Mouse (Mus musculus): ENCODE measurements around the gene Timm8a2. TPM values are rescaled to one million over a fixed set of nuclear protein-coding genes. Genes with fewer than 3 reads are reported as not detected.

Timm8a2 gene
- polyA plus RNA-seq, 1 experiment from 2014 or later = not detected

- no peaks in the 10 kb centered on the region for H3K9me3 ChIP-seq (ENCODE audit: control insufficient read depth, low read length)
- H3K27ac ChIP-seq = no peak overlapping the region
- H3K9ac ChIP-seq = no peak overlapping the region
- no peak overlapping the region for H3K4me2 ChIP-seq (replicated peaks)
- no peak for DNase-seq (ENCODE audit: low spot score)
- H3K4me1 ChIP-seq (replicated peaks; ENCODE audit: control insufficient read depth, insufficient read depth, low read length) = no peaks in the 10 kb centered on the region
- H3K27me3 ChIP-seq (ENCODE audit: control insufficient read depth, insufficient read depth, low read length) = no peaks in the 10 kb centered on the region
- no peak overlapping the region for H3K4me3 ChIP-seq (replicated peaks; ENCODE audit: low read length)
- WGBS = 93% methylated on average over 3 of the region's 3 CpGs
- ATAC-seq (ENCODE audit: low FRiP score) = no peak
- H3K36me3 ChIP-seq (replicated peaks; ENCODE audit: control insufficient read depth, insufficient read depth) = no peaks in the 10 kb centered on the region
Measured at GRCm38 (mm10) chr14:122041413-122041825, 6.9 kb downstream of the Timm8a2 start.

- H3K9me3 ChIP-seq (ENCODE audit: control insufficient read depth, low read length) = no peaks in the 10 kb centered on the region
- no peaks in the 10 kb centered on the region for H3K36me3 ChIP-seq (replicated peaks; ENCODE audit: control insufficient read depth, insufficient read depth)
- H3K4me1 ChIP-seq (replicated peaks; ENCODE audit: control insufficient read depth, insufficient read depth, low read length) = no peaks in the 10 kb centered on the region
- ATAC-seq (ENCODE audit: low FRiP score) (no peak), DNase-seq (ENCODE audit: low spot score) (no peak)
- H3K27ac ChIP-seq = no peak overlapping the region
- no peak overlapping the region for H3K9ac ChIP-seq
- no peak overlapping the region for H3K4me2 ChIP-seq (replicated peaks)
- H3K4me3 ChIP-seq (replicated peaks; ENCODE audit: low read length) = no peak overlapping the region
- no peaks in the 10 kb centered on the region for H3K27me3 ChIP-seq (ENCODE audit: control insufficient read depth, insufficient read depth, low read length)
- 84% methylated on average over 8 of the region's 8 CpGs for WGBS
Measured at GRCm38 (mm10) chr14:122042142-122042694, 7.7 kb downstream of the Timm8a2 start.

GRCm38 (mm10) chr14:122047784-122048183 lies 13.3 kb downstream of the Timm8a2 start:
- H3K4me3 ChIP-seq (replicated peaks; ENCODE audit: low read length) = no peak overlapping the region
- ATAC-seq (ENCODE audit: low FRiP score) = no peak
- H3K4me2 ChIP-seq (replicated peaks) = no peak overlapping the region
- 92% methylated on average over 8 of the region's 8 CpGs for WGBS
- H3K27ac ChIP-seq = no peak overlapping the region
- DNase-seq (ENCODE audit: low spot score) = no peak
- H3K27me3 ChIP-seq (ENCODE audit: control insufficient read depth, insufficient read depth, low read length) = no peaks in the 10 kb centered on the region
- no peaks in the 10 kb centered on the region for H3K9me3 ChIP-seq (ENCODE audit: control insufficient read depth, low read length)
- H3K9ac ChIP-seq = no peak overlapping the region
- H3K36me3 ChIP-seq (replicated peaks; ENCODE audit: control insufficient read depth, insufficient read depth) = no peaks in the 10 kb centered on the region
- H3K4me1 ChIP-seq (replicated peaks; ENCODE audit: control insufficient read depth, insufficient read depth, low read length) = no peaks in the 10 kb centered on the region

GRCm38 (mm10) chr14:122048816-122049215 lies 14.3 kb downstream of the Timm8a2 start:
- DNase-seq (ENCODE audit: low spot score) (no peak), ATAC-seq (ENCODE audit: low FRiP score) (no peak)
- Histone ChIP-seq H3K27ac (no peak overlapping the region), H3K36me3 (replicated peaks; ENCODE audit: control insufficient read depth, insufficient read depth) (no peaks in the 10 kb centered on the region), H3K9ac (no peak overlapping the region), H3K4me3 (replicated peaks; ENCODE audit: low read length) (no peak overlapping the region), H3K27me3 (ENCODE audit: control insufficient read depth, insufficient read depth, low read length) (no peaks in the 10 kb centered on the region), H3K9me3 (ENCODE audit: control insufficient read depth, low read length) (no peaks in the 10 kb centered on the region), H3K4me1 (replicated peaks; ENCODE audit: control insufficient read depth, insufficient read depth, low read length) (no peaks in the 10 kb centered on the region), H3K4me2 (replicated peaks) (no peak overlapping the region)
- 88% methylated on average over 9 of the region's 9 CpGs for WGBS

- Histone ChIP-seq H3K27me3 (ENCODE audit: control insufficient read depth, insufficient read depth, low read length) (no peaks in the 10 kb centered on the region), H3K27ac (no peak overlapping the region), H3K36me3 (replicated peaks; ENCODE audit: control insufficient read depth, insufficient read depth) (no peaks in the 10 kb centered on the region), H3K4me1 (replicated peaks; ENCODE audit: control insufficient read depth, insufficient read depth, low read length) (no peaks in the 10 kb centered on the region), H3K4me2 (replicated peaks) (no peak overlapping the region), H3K9me3 (ENCODE audit: control insufficient read depth, low read length) (no peaks in the 10 kb centered on the region), H3K9ac (no peak overlapping the region), H3K4me3 (replicated peaks; ENCODE audit: low read length) (no peak overlapping the region)
- WGBS = 85% methylated on average over 9 of the region's 9 CpGs
- ATAC-seq (ENCODE audit: low FRiP score) (no peak), DNase-seq (ENCODE audit: low spot score) (no peak)
Measured at GRCm38 (mm10) chr14:122052896-122053635, 18.6 kb downstream of the Timm8a2 start.

GRCm38 (mm10) chr14:122056871-122057270 lies 22.4 kb downstream of the Timm8a2 start:
- Histone ChIP-seq H3K4me3 (replicated peaks; ENCODE audit: low read length) (no peak overlapping the region), H3K4me1 (replicated peaks; ENCODE audit: control insufficient read depth, insufficient read depth, low read length) (no peaks in the 10 kb centered on the region), H3K27me3 (ENCODE audit: control insufficient read depth, insufficient read depth, low read length) (no peaks in the 10 kb centered on the region), H3K36me3 (replicated peaks; ENCODE audit: control insufficient read depth, insufficient read depth) (no peaks in the 10 kb centered on the region), H3K4me2 (replicated peaks) (no peak overlapping the region), H3K9me3 (ENCODE audit: control insufficient read depth, low read length) (no peaks in the 10 kb centered on the region), H3K27ac (no peak overlapping the region), H3K9ac (no peak overlapping the region)
- WGBS = 81% methylated on average over 6 of the region's 6 CpGs
- DNase-seq (ENCODE audit: low spot score) = no peak
- no peak for ATAC-seq (ENCODE audit: low FRiP score)

GRCm38 (mm10) chr14:122057941-122058346 lies 23.5 kb downstream of the Timm8a2 start:
- Histone ChIP-seq H3K27ac (no peak overlapping the region), H3K9me3 (ENCODE audit: control insufficient read depth, low read length) (no peaks in the 10 kb centered on the region), H3K4me2 (replicated peaks) (no peak overlapping the region), H3K9ac (no peak overlapping the region), H3K4me1 (replicated peaks; ENCODE audit: control insufficient read depth, insufficient read depth, low read length) (no peaks in the 10 kb centered on the region), H3K36me3 (replicated peaks; ENCODE audit: control insufficient read depth, insufficient read depth) (no peaks in the 10 kb centered on the region), H3K4me3 (replicated peaks; ENCODE audit: low read length) (no peak overlapping the region), H3K27me3 (ENCODE audit: control insufficient read depth, insufficient read depth, low read length) (no peaks in the 10 kb centered on the region)
- 43% methylated on average over 2 of the region's 2 CpGs for WGBS
- no peak for DNase-seq (ENCODE audit: low spot score)
- ATAC-seq (ENCODE audit: low FRiP score) = no peak

- 13% methylated on average over 3 of the region's 3 CpGs for WGBS
- no peak overlapping the region for H3K4me2 ChIP-seq (replicated peaks)
- H3K4me1 ChIP-seq (replicated peaks; ENCODE audit: control insufficient read depth, insufficient read depth, low read length) = no peaks in the 10 kb centered on the region
- DNase-seq (ENCODE audit: low spot score) (peak; percentile 84), ATAC-seq (ENCODE audit: low FRiP score) (peak; percentile 61; the same call in 1 of the 2 replicates)
- no peak overlapping the region for H3K4me3 ChIP-seq (replicated peaks; ENCODE audit: low read length)
- H3K36me3 ChIP-seq (replicated peaks; ENCODE audit: control insufficient read depth, insufficient read depth) = no peaks in the 10 kb centered on the region
- H3K27ac ChIP-seq = no peak overlapping the region
- no peaks in the 10 kb centered on the region for H3K9me3 ChIP-seq (ENCODE audit: control insufficient read depth, low read length)
- H3K27me3 ChIP-seq (ENCODE audit: control insufficient read depth, insufficient read depth, low read length) = no peaks in the 10 kb centered on the region
- H3K9ac ChIP-seq = no peak overlapping the region
Measured at GRCm38 (mm10) chr14:122060642-122061041, 26.2 kb downstream of the Timm8a2 start.

GRCm38 (mm10) chr14:122061376-122061775 lies 26.9 kb downstream of the Timm8a2 start:
- H3K27me3 ChIP-seq (ENCODE audit: control insufficient read depth, insufficient read depth, low read length) = no peaks in the 10 kb centered on the region
- no peaks in the 10 kb centered on the region for H3K9me3 ChIP-seq (ENCODE audit: control insufficient read depth, low read length)
- no peak for ATAC-seq (ENCODE audit: low FRiP score)
- no peaks in the 10 kb centered on the region for H3K36me3 ChIP-seq (replicated peaks; ENCODE audit: control insufficient read depth, insufficient read depth)
- no peaks in the 10 kb centered on the region for H3K4me1 ChIP-seq (replicated peaks; ENCODE audit: control insufficient read depth, insufficient read depth, low read length)
- no peak overlapping the region for H3K27ac ChIP-seq
- no peak for DNase-seq (ENCODE audit: low spot score)
- H3K4me2 ChIP-seq (replicated peaks) = no peak overlapping the region
- no peak overlapping the region for H3K9ac ChIP-seq
- no peak overlapping the region for H3K4me3 ChIP-seq (replicated peaks; ENCODE audit: low read length)
- 88% methylated on average over 6 of the region's 6 CpGs for WGBS

Data from hindbrain, embryonic 14.5 days (tissue).